Mouse (Mus musculus) neural tube, embryonic 13.5 days (tissue): ENCODE results near the gene Fam160a1. TPM values are rescaled to one million over a fixed set of nuclear protein-coding genes. Genes with fewer than 3 reads are reported as not detected.

ENCODE experiments used
- ATAC-seq: fragments of 200-750 bp; cut with Nextera tagmentation; 2 replicates; pipeline ENCODE4 v1.8.0; 2017; ENCODE audit warnings: low read depth, mild to moderate bottlenecking, moderate TSS enrichment, moderate library complexity
- H3K27ac ChIP-seq: fragments of 300-500 bp; sonication (generic); replicated peaks from 2 replicates; pipeline ENCODE4 v1.5.1; 2015; ENCODE audit warnings: moderate library complexity, mild to moderate bottlenecking, inconsistent platforms
- H3K27me3 ChIP-seq: fragments of 300-500 bp; sonication (generic); 2 replicates; pipeline ENCODE4 v1.6.1; 2015; ENCODE audit warnings: mild to moderate bottlenecking, inconsistent platforms
- H3K36me3 ChIP-seq: fragments of 300-500 bp; sonication (generic); 2 replicates; pipeline ENCODE4 v1.6.1; 2015; ENCODE audit warnings: mild to moderate bottlenecking, inconsistent platforms
- H3K4me1 ChIP-seq: fragments of 300-500 bp; sonication (generic); replicated peaks from 2 replicates; pipeline ENCODE4 v1.6.1; 2015; ENCODE audit warnings: inconsistent platforms
- H3K4me2 ChIP-seq: fragments of 300-500 bp; sonication (generic); 2 replicates; pipeline ENCODE4 v1.6.1; 2015; ENCODE audit warnings: inconsistent platforms, mild to moderate bottlenecking, moderate library complexity
- H3K4me3 ChIP-seq: fragments of 300-500 bp; sonication (generic); 2 replicates; pipeline ENCODE4 v1.5.1; 2015; ENCODE audit warnings: mild to moderate bottlenecking, inconsistent platforms
- H3K9ac ChIP-seq: fragments of 300-500 bp; sonication (generic); 2 replicates; pipeline ENCODE4 v1.6.1; 2015; ENCODE audit warnings: moderate library complexity, mild to moderate bottlenecking, inconsistent platforms
- H3K9me3 ChIP-seq: fragments of 300-500 bp; sonication (generic); 2 replicates; pipeline ENCODE4 v1.6.1; 2016; ENCODE audit warnings: inconsistent platforms
- WGBS: fragments of 180-500 bp; shearing (Covaris S2); methylation state at CpG from one replicate; pipeline ENCODE4 v1.1.7; 2015; 5-methylcytosine and 5-hydroxymethylcytosine counted together
- polyA plus RNA-seq: library from polyadenylated mRNA; unstranded; fragments of >200 nt; fragmentation: Nextera tagmentation; extraction: Ambion mirVana; gene quantifications from 2 replicates; pipeline ENCODE4 v1.2.1, GENCODE M21; 2015

Gene Fam160a1
- polyA plus RNA-seq, 1 experiment from 2014 or later, result 0.21 TPM

DNA sequence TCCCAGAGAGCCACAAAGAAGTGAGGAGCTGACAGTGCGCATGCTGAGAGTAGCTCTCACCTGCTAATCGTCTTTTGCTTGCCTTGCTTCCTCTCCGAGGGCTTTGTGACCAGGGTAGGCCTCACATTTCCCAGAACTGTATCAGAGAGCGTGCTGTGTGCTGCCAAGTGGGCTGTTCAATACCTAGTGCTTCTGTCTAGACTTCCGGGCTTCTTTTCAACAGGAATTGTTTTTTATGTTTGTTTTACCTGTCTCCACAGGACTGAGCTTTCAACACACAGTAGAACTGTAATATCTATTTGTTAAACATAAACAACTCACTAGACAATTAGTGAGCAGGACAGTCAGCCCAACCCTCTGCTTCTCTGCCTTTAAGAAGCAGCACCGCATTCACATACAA, 28.2 kb upstream of the Fam160a1 start:
- no peak overlapping the region for H3K9ac ChIP-seq
- H3K36me3 ChIP-seq, result no peaks in the 10 kb centered on the region
- H3K9me3 ChIP-seq, result no peaks in the 10 kb centered on the region
- H3K27me3 ChIP-seq, result no peaks in the 10 kb centered on the region
- no peak overlapping the region for H3K4me3 ChIP-seq
- 85% methylated on average over 6 of the region's 6 CpGs for WGBS
- H3K27ac ChIP-seq, result no peak overlapping the region
- peaks cover 10% of the 10 kb centered on the region for H3K4me1 ChIP-seq
- H3K4me2 ChIP-seq, result no peak overlapping the region
- no peak for ATAC-seq

GRCm38 (mm10) chr3:85842881-85843218, 25.8 kb upstream of the Fam160a1 start:
- Histone ChIP-seq H3K9me3 (no peaks in the 10 kb centered on the region), H3K4me1 (peaks cover 10% of the 10 kb centered on the region), H3K4me2 (no peak overlapping the region), H3K4me3 (no peak overlapping the region), H3K36me3 (no peaks in the 10 kb centered on the region), H3K27me3 (no peaks in the 10 kb centered on the region), H3K27ac (no peak overlapping the region), H3K9ac (no peak overlapping the region)
- no peak for ATAC-seq

GRCm38 (mm10) chr3:85842177-85842880, 25.2 kb upstream of the Fam160a1 start:
- Histone ChIP-seq H3K4me1 (peaks cover 10% of the 10 kb centered on the region), H3K9ac (no peak overlapping the region), H3K27ac (peak overlapping the region; percentile 47; the same call in 1 of the 2 replicates), H3K4me3 (no peak overlapping the region), H3K4me2 (no peak overlapping the region), H3K9me3 (no peaks in the 10 kb centered on the region), H3K36me3 (no peaks in the 10 kb centered on the region), H3K27me3 (no peaks in the 10 kb centered on the region)
- 53% methylated on average over 9 of the region's 9 CpGs for WGBS
- ATAC-seq, result no peak

- Histone ChIP-seq H3K27ac (peak overlapping the region; percentile 47), H3K4me1 (peaks cover 10% of the 10 kb centered on the region)
- ATAC-seq, result no peak; the same call in 1 of the 2 replicates
These were observed 24.5 kb upstream of the Fam160a1 start for GRCm38 (mm10) chr3:85841454-85842176.

DNA sequence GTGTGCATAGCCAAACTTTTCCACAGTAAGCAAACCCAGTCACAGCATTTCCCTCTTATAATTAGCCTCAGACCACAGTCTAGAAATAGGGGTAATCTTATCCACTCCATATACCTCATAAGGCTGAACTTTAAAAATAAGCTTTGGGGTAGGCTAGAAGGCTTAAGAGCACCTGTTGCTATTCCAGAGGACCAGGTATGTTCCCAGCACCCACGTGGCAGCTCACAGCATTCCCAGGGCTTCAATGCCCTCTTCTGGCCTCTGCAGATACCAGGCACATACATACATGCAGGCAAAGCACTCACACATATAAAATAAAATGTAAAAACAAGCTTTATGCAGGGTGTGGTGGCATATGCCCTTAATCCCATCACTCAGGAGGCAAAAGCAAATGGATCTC, 16.5 kb upstream of the Fam160a1 start:
- H3K9me3 ChIP-seq, result no peaks in the 10 kb centered on the region
- no peak overlapping the region for H3K9ac ChIP-seq
- no peak overlapping the region for H3K27ac ChIP-seq
- H3K4me3 ChIP-seq, result no peak overlapping the region
- WGBS, result 74% methylated on average over 1 of the region's 1 CpGs
- H3K4me2 ChIP-seq, result no peak overlapping the region
- no peak for ATAC-seq
- no peaks in the 10 kb centered on the region for H3K36me3 ChIP-seq
- peaks cover 7% of the 10 kb centered on the region; the same call in 1 of the 2 replicates for H3K4me1 ChIP-seq
- H3K27me3 ChIP-seq, result no peaks in the 10 kb centered on the region

More at GRCm38 (mm10) chr3:85841454-85842176, 24.5 kb upstream of the Fam160a1 start:
- no peak overlapping the region for H3K4me2 ChIP-seq
- no peak overlapping the region for H3K4me3 ChIP-seq
- H3K9me3 ChIP-seq, result no peaks in the 10 kb centered on the region
- H3K36me3 ChIP-seq, result no peaks in the 10 kb centered on the region
- 30% methylated on average over 2 of the region's 2 CpGs for WGBS
- no peaks in the 10 kb centered on the region for H3K27me3 ChIP-seq
- H3K9ac ChIP-seq, result no peak overlapping the region

GRCm38 (mm10) chr3:85832490-85833155, 15.5 kb upstream of the Fam160a1 start:
- peaks cover 7% of the 10 kb centered on the region; the same call in 1 of the 2 replicates for H3K4me1 ChIP-seq
- WGBS, result 25% methylated on average over 10 of the region's 10 CpGs
- no peak for ATAC-seq
- H3K27me3 ChIP-seq, result no peaks in the 10 kb centered on the region
- H3K4me3 ChIP-seq, result no peak overlapping the region
- H3K9ac ChIP-seq, result no peak overlapping the region
- H3K4me2 ChIP-seq, result no peak overlapping the region
- H3K9me3 ChIP-seq, result no peaks in the 10 kb centered on the region
- H3K36me3 ChIP-seq, result no peaks in the 10 kb centered on the region
- no peak overlapping the region for H3K27ac ChIP-seq

DNA sequence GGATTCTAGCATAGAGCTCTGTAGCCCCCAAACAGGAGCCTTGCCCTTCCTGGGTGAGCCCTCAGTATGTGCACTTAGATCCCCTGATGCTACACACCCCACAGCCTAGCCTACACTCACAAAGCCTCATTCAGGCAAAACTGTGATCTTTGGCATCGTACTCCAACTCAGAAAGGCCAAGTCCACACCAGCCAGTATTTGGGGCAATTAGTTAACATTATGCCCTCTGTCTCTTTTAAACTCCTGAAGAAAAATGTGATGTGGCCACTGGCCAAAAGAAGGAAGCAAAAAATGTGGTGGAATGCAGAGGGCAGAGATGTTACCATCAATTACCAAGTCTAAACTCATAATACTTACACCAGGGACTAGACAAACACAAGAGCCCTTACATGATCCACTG, 14.7 kb upstream of the Fam160a1 start:
- H3K27ac ChIP-seq, result no peak overlapping the region
- H3K4me3 ChIP-seq, result no peak overlapping the region
- no peak overlapping the region for H3K4me2 ChIP-seq
- no peak for ATAC-seq
- H3K9me3 ChIP-seq, result no peaks in the 10 kb centered on the region
- H3K36me3 ChIP-seq, result no peaks in the 10 kb centered on the region
- 76% methylated on average over 1 of the region's 1 CpGs for WGBS
- no peaks in the 10 kb centered on the region for H3K27me3 ChIP-seq
- peaks cover 7% of the 10 kb centered on the region; the same call in 1 of the 2 replicates for H3K4me1 ChIP-seq
- no peak overlapping the region for H3K9ac ChIP-seq

DNA sequence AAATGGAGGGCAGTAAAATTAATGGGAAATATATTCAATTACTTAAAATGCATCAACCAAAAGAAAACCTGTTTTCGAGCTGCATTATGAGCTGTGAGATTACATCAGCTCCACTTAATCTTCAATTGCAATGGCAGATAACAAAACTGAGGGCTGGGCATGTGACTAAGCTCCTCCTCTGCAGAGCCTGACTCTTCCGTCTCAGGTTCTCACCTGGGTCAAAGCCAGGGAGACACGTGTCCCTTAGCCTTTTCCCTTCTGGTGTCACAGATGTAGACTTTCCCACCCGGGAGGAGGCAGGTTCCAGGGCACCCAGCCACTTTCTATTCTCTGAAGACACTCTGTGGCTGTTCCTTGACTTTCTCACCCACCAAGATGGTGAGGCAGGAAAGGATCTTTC, 12.0 kb upstream of the Fam160a1 start:
- WGBS, result 66% methylated on average over 4 of the region's 4 CpGs
- no peak overlapping the region for H3K4me3 ChIP-seq
- H3K27ac ChIP-seq, result no peak overlapping the region
- H3K9ac ChIP-seq, result no peak overlapping the region
- H3K36me3 ChIP-seq, result no peaks in the 10 kb centered on the region
- ATAC-seq, result no peak
- H3K4me1 ChIP-seq, result peaks cover 7% of the 10 kb centered on the region; the same call in 1 of the 2 replicates
- no peaks in the 10 kb centered on the region for H3K27me3 ChIP-seq
- no peaks in the 10 kb centered on the region for H3K9me3 ChIP-seq
- H3K4me2 ChIP-seq, result no peak overlapping the region

GRCm38 (mm10) chr3:85827815-85828214, 10.7 kb upstream of the Fam160a1 start:
- H3K4me3 ChIP-seq, result no peak overlapping the region
- H3K36me3 ChIP-seq, result no peaks in the 10 kb centered on the region
- no peak overlapping the region for H3K27ac ChIP-seq
- 40% methylated on average over 6 of the region's 6 CpGs for WGBS
- H3K9me3 ChIP-seq, result no peaks in the 10 kb centered on the region
- no peak overlapping the region for H3K9ac ChIP-seq
- ATAC-seq, result no peak
- H3K4me1 ChIP-seq, result peaks cover 6% of the 10 kb centered on the region; the same call in 1 of the 2 replicates
- no peak overlapping the region for H3K4me2 ChIP-seq
- no peaks in the 10 kb centered on the region for H3K27me3 ChIP-seq

DNA sequence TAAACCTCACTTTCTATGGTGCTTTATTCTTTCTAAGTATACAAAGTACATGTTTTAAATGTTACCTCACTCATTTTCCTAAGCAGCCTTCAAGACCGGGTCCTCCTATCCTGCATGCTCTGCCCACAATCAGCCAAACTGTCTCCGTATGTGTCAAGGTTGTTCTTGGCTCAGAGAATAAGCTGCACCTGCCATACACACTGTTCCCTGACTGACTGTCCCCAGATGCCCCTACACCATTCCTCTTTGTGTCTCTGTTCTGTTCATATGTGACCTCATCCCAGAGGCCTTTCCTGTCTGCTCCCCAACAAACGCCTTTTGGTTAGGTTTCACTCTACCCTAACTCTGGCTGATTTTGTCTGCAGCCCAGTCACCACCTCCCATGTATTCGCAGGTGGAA, 10.2 kb upstream of the Fam160a1 start:
- H3K4me3 ChIP-seq, result no peak overlapping the region
- WGBS, result 64% methylated on average over 4 of the region's 4 CpGs
- no peaks in the 10 kb centered on the region for H3K9me3 ChIP-seq
- H3K27me3 ChIP-seq, result no peaks in the 10 kb centered on the region
- no peaks in the 10 kb centered on the region for H3K36me3 ChIP-seq
- H3K9ac ChIP-seq, result no peak overlapping the region
- H3K27ac ChIP-seq, result no peak overlapping the region
- no peak overlapping the region for H3K4me2 ChIP-seq
- H3K4me1 ChIP-seq, result peaks cover under 1% of the 10 kb centered on the region; the same call in 1 of the 2 replicates
- ATAC-seq, result no peak

- H3K36me3 ChIP-seq, result no peaks in the 10 kb centered on the region
- no peak overlapping the region for H3K4me2 ChIP-seq
- H3K4me3 ChIP-seq, result no peak overlapping the region
- H3K9ac ChIP-seq, result no peak overlapping the region
- no peak for ATAC-seq
- no peaks in the 10 kb centered on the region for H3K27me3 ChIP-seq
- H3K9me3 ChIP-seq, result no peaks in the 10 kb centered on the region
- H3K4me1 ChIP-seq, result no peaks in the 10 kb centered on the region
- WGBS, result 56% methylated on average over 15 of the region's 15 CpGs
- 0 out of 2 replicates have a peak overlapping the region, but pooled peaks have one; percentile 20 for H3K27ac ChIP-seq
These were observed 3.9 kb upstream of the Fam160a1 start for GRCm38 (mm10) chr3:85820839-85821548.

DNA sequence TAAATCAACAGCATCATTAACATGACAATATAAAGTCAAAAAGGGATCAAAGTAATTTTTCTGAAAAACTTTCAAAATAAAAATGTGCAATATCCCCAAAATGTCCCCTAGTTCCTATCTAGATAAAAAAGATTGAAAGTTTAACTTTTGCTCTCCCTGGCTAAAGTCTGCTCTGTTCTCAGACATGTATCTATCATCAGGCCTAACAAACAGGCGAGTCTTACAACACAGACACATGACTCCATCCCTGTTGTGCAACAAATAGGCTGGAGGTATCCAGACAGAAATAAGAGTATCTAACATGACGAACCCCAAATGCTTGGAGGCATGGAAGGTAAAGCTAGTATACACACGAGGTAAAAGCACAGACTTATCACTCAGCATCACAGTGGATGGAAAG, 2.2 kb upstream of the Fam160a1 start:
- Histone ChIP-seq H3K27me3 (no peaks in the 10 kb centered on the region), H3K9ac (no peak overlapping the region), H3K9me3 (no peaks in the 10 kb centered on the region), H3K36me3 (no peaks in the 10 kb centered on the region), H3K4me1 (no peaks in the 10 kb centered on the region), H3K4me3 (no peak overlapping the region), H3K27ac (no peak overlapping the region), H3K4me2 (no peak overlapping the region)
- ATAC-seq, result no peak
- WGBS, result 90% methylated on average over 3 of the region's 3 CpGs
